Mouse (Mus musculus) urinary bladder, postnatal 25 days (tissue): Measurements from ENCODE around the gene Cx3cl1.

Source experiments
- DNase-seq: peaks from one replicate; pipeline ENCODE4 v3.0.0; 2022; ENCODE audit warnings: low spot score

Gene Cx3cl1

GRCm38 (mm10) chr8:94801293-94802095, 29.7 kb downstream of the Cx3cl1 start:
- peak; percentile 37 for DNase-seq

GRCm38 (mm10) chr8:94802375-94802774, 30.6 kb downstream of the Cx3cl1 start:
- no peak for DNase-seq

- no peak for DNase-seq
These were observed 31.7 kb downstream of the Cx3cl1 start for GRCm38 (mm10) chr8:94803551-94803950.

GRCm38 (mm10) chr8:94804546-94805340, 32.9 kb downstream of the Cx3cl1 start:
- DNase-seq: no peak

- no peak for DNase-seq
These were observed 34.0 kb downstream of the Cx3cl1 start for GRCm38 (mm10) chr8:94805811-94806210.

GRCm38 (mm10) chr8:94807506-94807905, 35.7 kb downstream of the Cx3cl1 start:
- no peak for DNase-seq

GRCm38 (mm10) chr8:94808372-94808771, 36.6 kb downstream of the Cx3cl1 start:
- DNase-seq: no peak

GRCm38 (mm10) chr8:94810153-94810552, 38.3 kb downstream of the Cx3cl1 start, which contains the start of gene Ccl17:
Gene Ccl17 (plus strand): TSS chr8:94810453.
- DNase-seq: no peak

- no peak for DNase-seq
These were observed 39.0 kb downstream of the Cx3cl1 start for GRCm38 (mm10) chr8:94810855-94811254.

GRCm38 (mm10) chr8:94811654-94812053, 39.8 kb downstream of the Cx3cl1 start:
- no peak for DNase-seq

GRCm38 (mm10) chr8:94812645-94813098, 40.9 kb downstream of the Cx3cl1 start:
- DNase-seq: peak; percentile 83

- DNase-seq: no peak
These were observed 42.7 kb downstream of the Cx3cl1 start for GRCm38 (mm10) chr8:94814556-94814955.

- DNase-seq: no peak
These were observed 46.1 kb downstream of the Cx3cl1 start for GRCm38 (mm10) chr8:94817933-94818332.

GRCm38 (mm10) chr8:94819671-94820179, 47.9 kb downstream of the Cx3cl1 start:
- DNase-seq: no peak

GRCm38 (mm10) chr8:94820553-94820952, 48.7 kb downstream of the Cx3cl1 start:
- no peak for DNase-seq

- DNase-seq: no peak
These were observed 49.6 kb downstream of the Cx3cl1 start for GRCm38 (mm10) chr8:94821381-94821780.

GRCm38 (mm10) chr8:94822637-94823560, 51.1 kb downstream of the Cx3cl1 start:
- peak; percentile 51 for DNase-seq

- DNase-seq: no peak
These were observed 53.4 kb downstream of the Cx3cl1 start for GRCm38 (mm10) chr8:94825170-94825569.

GRCm38 (mm10) chr8:94826210-94826609, 54.4 kb downstream of the Cx3cl1 start:
- no peak for DNase-seq

- no peak for DNase-seq
These were observed 56.5 kb downstream of the Cx3cl1 start for GRCm38 (mm10) chr8:94828284-94828683.
